Mouse (Mus musculus) cerebellum, adult 9-10 months (tissue): ENCODE measurements at regions not wholly inside any gene's neighbourhood (a gene's known extent, or its start where the extent isn't known, plus 50 kb on each side); places are given as distances from the start of the nearest gene placed in this dataset.

ENCODE experiments used
- DNase-seq: peaks from one replicate; pipeline ENCODE4 v3.0.0; 2022

- no peak for DNase-seq
These were observed 434.8 kb upstream of the Cited2 start for GRCm38 (mm10) chr10:17288231-17288630.

- no peak for DNase-seq
These were observed 430.7 kb upstream of the Cited2 start for GRCm38 (mm10) chr10:17292331-17292730.

GRCm38 (mm10) chr10:17294440-17294839 is 428.6 kb upstream of the Cited2 start:
- DNase-seq = no peak

- DNase-seq = no peak
These were observed 427.9 kb upstream of the Cited2 start for GRCm38 (mm10) chr10:17295157-17295556.

- DNase-seq = no peak
These were observed 423.4 kb upstream of the Cited2 start for GRCm38 (mm10) chr10:17299600-17299999.

- DNase-seq = no peak
These were observed 396.3 kb upstream of the Cited2 start for GRCm38 (mm10) chr10:17326724-17327123.

- DNase-seq = peak; percentile 41
These were observed 392.0 kb upstream of the Cited2 start for GRCm38 (mm10) chr10:17330904-17331606.

GRCm38 (mm10) chr10:17331607-17332008 is 391.4 kb upstream of the Cited2 start:
- DNase-seq = peak; percentile 50

- DNase-seq = peak; percentile 35
These were observed 390.8 kb upstream of the Cited2 start for GRCm38 (mm10) chr10:17332025-17332767.

- no peak for DNase-seq
These were observed 390.0 kb upstream of the Cited2 start for GRCm38 (mm10) chr10:17332986-17333385.

GRCm38 (mm10) chr10:17333676-17334075 is 389.3 kb upstream of the Cited2 start:
- DNase-seq = no peak

GRCm38 (mm10) chr10:17337217-17337616 is 385.8 kb upstream of the Cited2 start:
- no peak for DNase-seq

- DNase-seq = no peak
These were observed 379.2 kb upstream of the Cited2 start for GRCm38 (mm10) chr10:17343829-17344228.

- DNase-seq = no peak
These were observed 370.6 kb upstream of the Cited2 start for GRCm38 (mm10) chr10:17352202-17352994.

- DNase-seq = no peak
These were observed 367.5 kb upstream of the Cited2 start for GRCm38 (mm10) chr10:17355476-17355875.

- DNase-seq = no peak
These were observed 367.0 kb upstream of the Cited2 start for GRCm38 (mm10) chr10:17356041-17356440.

- DNase-seq = no peak
These were observed 360.4 kb upstream of the Cited2 start for GRCm38 (mm10) chr10:17362643-17363042.

- DNase-seq = no peak
These were observed 356.8 kb upstream of the Cited2 start for GRCm38 (mm10) chr10:17366042-17366740.

- peak; percentile 33 for DNase-seq
These were observed 356.0 kb upstream of the Cited2 start for GRCm38 (mm10) chr10:17367026-17367425.

GRCm38 (mm10) chr10:17367430-17367829 is 355.6 kb upstream of the Cited2 start:
- DNase-seq = peak; percentile 5

- no peak for DNase-seq
These were observed 354.4 kb upstream of the Cited2 start for GRCm38 (mm10) chr10:17368636-17369035.

- no peak for DNase-seq
These were observed 350.1 kb upstream of the Cited2 start for GRCm38 (mm10) chr10:17372905-17373304.

GRCm38 (mm10) chr10:17374047-17374446 is 349.0 kb upstream of the Cited2 start:
- no peak for DNase-seq
